Mouse (Mus musculus) G1E-ER4 (cell line): ENCODE measurements around the gene Tph2. TPM values are rescaled to one million over a fixed set of nuclear protein-coding genes. Genes with fewer than 3 reads are reported as not detected.

Experiments
- GATA1 ChIP-seq: IDR thresholded peaks from one replicate; pipeline ENCODE4 v1.8.0; 2012; ENCODE audit warnings: low read length, inconsistent platforms
- polyA plus RNA-seq: library from polyadenylated mRNA; stranded (reverse); fragments of >175 nt; gene quantifications from 2 replicates; pipeline ENCODE4 v1.2.3, GENCODE M21; 2012

The Tph2 gene
- polyA plus RNA-seq, 1 experiment = not detected

- TF ChIP-seq GATA1 = no peak
These were observed 123.3 kb downstream of the Tph2 start for GRCm38 (mm10) chr10:115061498-115061897.

- TF ChIP-seq GATA1 = no peak
These were observed 124.1 kb downstream of the Tph2 start for GRCm38 (mm10) chr10:115060759-115061158.

GRCm38 (mm10) chr10:115051602-115052001 is 133.2 kb downstream of the Tph2 start:
- no peak for TF ChIP-seq GATA1

- TF ChIP-seq GATA1 = no peak
These were observed 134.1 kb downstream of the Tph2 start for GRCm38 (mm10) chr10:115050674-115051073.

- no peak for TF ChIP-seq GATA1
These were observed 134.6 kb downstream of the Tph2 start for GRCm38 (mm10) chr10:115050178-115050577.

GRCm38 (mm10) chr10:115048565-115048964 is 136.3 kb downstream of the Tph2 start:
- no peak for TF ChIP-seq GATA1

GRCm38 (mm10) chr10:115035748-115036147 is 149.1 kb downstream of the Tph2 start:
- no peak for TF ChIP-seq GATA1

Other genes with a start within 250 kb of the Tph2 start
- 1.4 and 1.8 TPM in 2 replicates for gene Tbc1d15, start 66.4 kb upstream of the Tph2 start, polyA plus RNA-seq
- gene Rab21, start 130.6 kb upstream of the Tph2 start, polyA plus RNA-seq = 27.2 and 30.9 TPM in 2 replicates
- gene Tmem19, start 177.5 kb upstream of the Tph2 start, polyA plus RNA-seq = 3.0 and 3.7 TPM in 2 replicates
- 8.1 and 10.1 TPM in 2 replicates for gene Thap2, start 199.4 kb upstream of the Tph2 start, polyA plus RNA-seq
- 7.2 and 9.7 TPM in 2 replicates for gene Zfc3h1, start 199.9 kb upstream of the Tph2 start, polyA plus RNA-seq